Mouse (Mus musculus): ENCODE results near the gene Fcgr4. TPM values are rescaled to one million over a fixed set of nuclear protein-coding genes. Genes with fewer than 3 reads are reported as not detected.

Fcgr4 gene
- polyA plus RNA-seq, 1 experiment = 1.5 TPM

Other genes with a start within 250 kb of the Fcgr4 start
- gene Atf6, start 151.1 kb upstream of the Fcgr4 start, polyA plus RNA-seq (2012; rRNA removed) = 5.4 and 7.0 TPM in 2 replicates
- gene Gm26620, start 133.9 kb upstream of the Fcgr4 start, polyA plus RNA-seq (2012; rRNA removed) = 0.26 and 0.46 TPM in 2 replicates
- 17.7 and 19.3 TPM in 2 replicates for gene Dusp12, start 133.4 kb upstream of the Fcgr4 start, polyA plus RNA-seq (2012; rRNA removed)
- gene Fcrlb, start 106.0 kb upstream of the Fcgr4 start, polyA plus RNA-seq (2012; rRNA removed) = 1.00 and 1.1 TPM in 2 replicates
- 9.9 and 11.0 TPM in 2 replicates for gene Fcrla, start 91.3 kb upstream of the Fcgr4 start, polyA plus RNA-seq (2012; rRNA removed)
- gene Fcgr2b, start 42.4 kb upstream of the Fcgr4 start, polyA plus RNA-seq (2012; rRNA removed) = 14.7 and 16.4 TPM in 2 replicates
- 16.6 and 20.7 TPM in 2 replicates for gene Fcgr3, start 46.0 kb downstream of the Fcgr4 start, polyA plus RNA-seq (2012; rRNA removed)
- 2.7 and 2.8 TPM in 2 replicates for gene Cfap126, start 95.0 kb downstream of the Fcgr4 start, polyA plus RNA-seq (2012; rRNA removed)
- gene Sdhc, start 131.7 kb downstream of the Fcgr4 start, polyA plus RNA-seq (2012; rRNA removed) = 191 and 231 TPM in 2 replicates
- gene Mpz, start 131.8 kb downstream of the Fcgr4 start, polyA plus RNA-seq (2012; rRNA removed) = 1.1 and 7.4 TPM in 2 replicates
- gene Pcp4l1, start 177.3 kb downstream of the Fcgr4 start, polyA plus RNA-seq (2012; rRNA removed) = 4.7 and 7.3 TPM in 2 replicates
- 0.08 and 0.43 TPM in 2 replicates for gene Nr1i3, start 195.1 kb downstream of the Fcgr4 start, polyA plus RNA-seq (2012; rRNA removed)
- gene Tomm40l, start 203.6 kb downstream of the Fcgr4 start, polyA plus RNA-seq (2012; rRNA removed) = 34.7 and 34.9 TPM in 2 replicates
- 1.8 and 49.4 TPM in 2 replicates for gene Apoa2, start 206.1 kb downstream of the Fcgr4 start, polyA plus RNA-seq (2012; rRNA removed)
- 127 and 138 TPM in 2 replicates for gene Fcer1g, start 215.4 kb downstream of the Fcgr4 start, polyA plus RNA-seq (2012; rRNA removed)
- 0.73 and 0.90 TPM in 2 replicates for gene Adamts4, start 231.5 kb downstream of the Fcgr4 start, polyA plus RNA-seq (2012; rRNA removed)
- gene Ndufs2, start 232.5 kb downstream of the Fcgr4 start, polyA plus RNA-seq (2012; rRNA removed) = 131 and 154 TPM in 2 replicates

Data from thymus, adult 2 months (tissue).